Mouse (Mus musculus) erythroblast, embryonic 14.5 days (primary cell): ENCODE results near the gene Galnt17.

Source experiments
- GATA1 ChIP-seq: IDR thresholded peaks from 2 replicates; pipeline ENCODE4 v1.6.1; 2012; ENCODE audit warnings: low read length, inconsistent platforms, mixed read lengths
- TAL1 ChIP-seq: IDR thresholded peaks from 3 replicates; pipeline ENCODE4 v1.6.1; 2012; ENCODE audit warnings: low read length, inconsistent platforms, mixed read lengths

- no peak for TF ChIP-seq TAL1
- no peak for TF ChIP-seq GATA1
Observed at GRCm38 (mm10) chr5:131009510-131009909, 298.8 kb downstream of the Galnt17 start.
